Mouse (Mus musculus): ENCODE results near the gene Tmem208.

Tmem208 gene

GRCm38 (mm10) chr8:105298351-105299252 is 27.6 kb upstream of the Tmem208 start:
- DNase-seq (ENCODE audit: low read depth, low spot score), result no peak

GRCm38 (mm10) chr8:105299962-105300361 is 26.2 kb upstream of the Tmem208 start:
- no peak for DNase-seq (ENCODE audit: low read depth, low spot score)

GRCm38 (mm10) chr8:105303396-105303795 is 22.8 kb upstream of the Tmem208 start:
- DNase-seq (ENCODE audit: low read depth, low spot score), result no peak

DNA sequence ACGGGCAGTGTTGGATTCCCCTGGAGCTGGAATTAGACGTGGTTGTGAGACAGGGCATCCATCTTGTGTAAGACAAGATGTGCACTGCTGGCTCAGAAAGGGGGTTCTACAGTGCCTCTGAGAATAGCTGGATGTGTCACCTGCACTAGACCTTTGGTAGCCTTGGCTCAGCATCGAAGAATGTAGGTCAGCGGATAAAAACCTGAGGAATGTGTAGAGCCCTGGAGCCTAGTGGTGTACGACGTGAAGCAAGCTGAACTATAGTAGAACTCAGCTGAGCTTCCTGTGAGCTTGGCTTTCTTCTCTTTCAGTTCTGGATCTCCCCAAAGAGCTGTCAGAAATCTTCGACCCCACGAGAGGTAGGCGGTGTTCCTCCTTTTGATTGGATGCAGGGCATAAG is 22.3 kb upstream of the Tmem208 start:
- no peak for DNase-seq (ENCODE audit: low read depth, low spot score)

DNA sequence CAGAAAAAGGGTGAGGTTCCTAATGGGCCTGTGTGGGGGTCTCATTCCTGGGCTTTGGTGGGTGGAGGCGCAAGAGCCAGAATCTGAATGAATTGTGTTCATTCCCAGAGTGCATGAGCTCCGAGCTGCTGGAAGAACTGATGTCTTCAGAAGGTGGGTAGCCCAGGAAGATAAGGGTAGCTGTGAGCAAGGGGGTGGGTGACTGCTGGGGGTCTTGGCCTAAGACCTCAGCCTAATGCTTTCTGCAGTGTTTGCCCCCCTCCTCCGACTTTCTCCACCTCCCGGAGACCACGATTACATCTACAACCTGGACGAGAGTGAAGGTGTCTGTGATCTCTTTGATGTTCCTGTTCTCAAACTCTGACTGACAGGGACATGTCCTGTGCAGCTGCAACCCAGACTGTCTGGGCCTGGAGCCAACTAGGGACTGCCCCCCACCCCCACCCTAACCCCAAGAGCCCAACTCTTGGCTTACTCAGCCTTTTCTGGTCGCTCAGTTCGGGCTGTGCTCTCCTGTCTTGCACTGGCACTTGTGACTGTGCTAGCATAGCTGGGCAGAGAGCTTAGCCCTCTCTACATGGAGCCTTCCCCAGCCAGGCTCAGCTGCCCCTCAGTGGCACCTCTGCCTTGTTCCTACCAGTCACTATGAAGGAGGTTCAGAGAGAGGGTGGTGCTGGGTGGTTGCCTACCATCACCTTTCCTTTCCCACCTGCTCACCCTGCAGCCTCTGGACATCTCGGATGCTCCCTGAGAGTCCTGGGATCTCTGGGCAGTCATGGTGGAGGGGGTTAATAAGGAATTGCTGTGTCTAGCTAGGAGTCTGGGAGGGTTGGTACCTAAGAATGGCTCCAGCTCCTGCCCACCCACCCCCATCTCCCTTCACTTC is 21.6 kb upstream of the Tmem208 start:
- no peak for DNase-seq (ENCODE audit: low read depth, low spot score)

DNA sequence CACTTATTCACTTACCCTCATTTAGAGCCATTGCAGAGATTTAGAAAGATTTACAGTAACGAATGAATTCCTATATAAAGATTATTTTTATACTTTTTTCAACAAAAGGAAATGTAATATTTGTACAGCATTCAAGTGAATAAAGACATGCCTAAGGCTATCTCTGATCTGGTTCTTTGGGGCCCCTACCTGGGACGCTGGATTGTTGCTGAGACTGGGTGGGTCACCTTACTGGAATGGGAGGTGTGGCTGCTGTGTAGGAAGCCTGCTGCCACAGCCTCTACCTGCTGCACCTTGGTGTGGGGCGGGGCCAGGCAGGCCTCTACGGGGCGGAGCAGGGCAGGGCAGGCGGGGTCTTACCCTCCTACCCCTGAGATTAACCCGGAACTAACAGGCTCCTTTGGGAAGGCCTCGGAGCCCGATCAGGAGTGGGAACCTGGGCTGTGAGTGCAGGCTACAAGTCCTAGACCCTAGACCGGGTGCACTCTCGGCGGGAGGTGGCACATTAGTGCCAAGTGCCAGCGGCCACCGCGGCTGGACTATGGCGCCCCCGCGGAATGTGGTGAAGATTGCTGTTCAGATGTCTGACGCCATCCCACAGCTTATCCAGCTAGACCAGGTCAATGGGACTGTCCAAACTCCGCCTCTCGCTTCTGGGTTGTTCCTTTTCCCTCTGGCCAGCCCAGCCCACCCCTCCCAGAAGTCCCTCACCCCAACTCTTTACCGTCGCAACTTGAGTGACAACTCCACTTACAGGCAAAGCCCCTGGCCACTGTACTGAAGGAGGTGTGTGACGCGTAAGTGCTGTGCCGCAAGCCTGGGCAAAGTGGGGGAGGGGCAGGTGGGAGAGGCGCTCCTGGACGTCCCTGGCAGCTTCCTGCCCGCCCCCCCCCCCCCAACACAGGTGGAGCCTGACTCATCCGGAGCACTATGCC is 20.7 kb upstream of the Tmem208 start, which contains the start of gene Elmo3:
Gene Elmo3 (plus strand): TSS at position 391 of the 935 bp plus-strand sequence.
- peak; percentile 81 for DNase-seq (ENCODE audit: low read depth, low spot score)

DNA sequence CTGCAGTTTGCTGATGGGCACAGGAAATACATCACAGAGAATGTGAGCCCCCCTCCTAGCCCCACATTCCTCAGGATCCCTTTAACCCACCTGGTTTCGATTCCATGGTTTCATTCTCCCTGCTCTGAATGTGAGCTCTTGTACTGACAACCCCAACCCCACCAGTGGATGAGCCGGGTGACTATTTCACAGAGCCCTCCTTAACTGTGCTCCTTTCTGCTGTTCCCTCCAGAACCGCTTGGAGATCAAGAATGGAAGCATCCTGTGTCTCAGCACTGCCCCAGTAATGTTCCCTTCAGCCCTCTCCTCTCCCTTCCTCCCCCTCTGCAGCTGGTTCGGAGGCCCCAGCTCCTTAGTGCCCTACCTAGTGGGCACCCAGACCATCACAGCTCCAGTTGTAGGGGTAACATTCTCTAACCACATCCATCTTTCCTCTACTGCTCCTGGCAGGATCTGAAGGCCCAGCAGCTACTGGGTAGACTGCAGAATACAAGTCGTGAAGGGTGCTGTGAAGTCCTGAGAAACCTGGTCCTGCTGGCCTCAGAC is 19.9 kb upstream of the Tmem208 start:
- DNase-seq (ENCODE audit: low read depth, low spot score), result peak; percentile 36

DNA sequence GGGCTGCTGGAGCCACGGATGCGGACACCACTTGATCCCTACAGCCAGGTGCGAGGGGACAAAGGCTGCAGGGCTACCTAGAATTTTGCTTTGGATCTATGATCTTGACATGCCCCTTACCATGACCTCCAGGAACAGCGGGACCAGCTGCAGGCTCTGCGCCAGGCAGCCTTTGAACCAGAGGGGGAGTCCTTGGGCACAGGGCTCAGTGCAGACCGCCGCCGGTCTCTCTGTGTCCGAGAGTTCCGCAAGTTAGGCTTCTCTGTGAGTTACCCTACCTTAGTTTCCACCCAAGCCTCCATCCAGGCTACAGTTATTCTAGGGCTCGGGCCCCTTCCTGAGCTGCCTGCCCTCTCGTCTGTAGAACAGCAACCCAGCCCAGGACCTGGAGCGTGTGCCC is 18.5 kb upstream of the Tmem208 start:
- DNase-seq (ENCODE audit: low read depth, low spot score), result no peak

- no peak for DNase-seq (ENCODE audit: low read depth, low spot score)
Observed at GRCm38 (mm10) chr8:105308428-105308827, 17.7 kb upstream of the Tmem208 start.

DNA sequence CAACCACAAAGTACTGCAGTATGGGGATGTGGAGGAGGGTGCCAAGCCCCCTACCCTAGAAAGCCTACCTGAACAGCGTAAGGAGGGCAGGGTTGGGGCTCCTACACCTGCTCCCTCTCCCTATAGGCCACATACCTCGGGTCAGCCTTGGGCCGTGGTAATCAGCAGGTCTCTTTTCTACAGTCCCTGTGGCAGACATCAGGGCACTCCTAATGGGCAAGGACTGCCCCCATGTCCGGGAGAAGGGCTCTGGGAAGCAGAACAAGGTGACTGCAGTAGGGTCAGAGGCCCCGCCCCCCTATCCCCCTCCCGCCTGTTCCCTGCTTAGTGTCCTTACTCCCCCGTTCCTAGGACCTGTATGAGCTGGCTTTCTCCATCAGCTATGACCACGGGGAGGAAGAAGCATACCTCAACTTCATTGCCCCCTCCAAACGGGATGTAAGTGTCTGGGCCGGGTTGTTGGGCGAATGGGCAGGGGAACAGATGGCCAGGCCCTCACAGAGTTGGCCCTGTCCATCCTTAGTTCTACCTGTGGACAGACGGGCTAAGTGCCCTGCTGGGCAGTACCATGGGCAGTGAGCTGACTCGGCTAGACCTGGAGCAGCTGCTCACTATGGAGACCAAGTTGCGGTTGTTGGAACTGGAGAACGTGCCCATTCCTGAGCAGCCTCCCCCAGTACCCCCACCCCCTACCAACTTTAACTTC is 16.9 kb upstream of the Tmem208 start:
- DNase-seq (ENCODE audit: low read depth, low spot score), result no peak

- DNase-seq (ENCODE audit: low read depth, low spot score), result no peak
Observed at GRCm38 (mm10) chr8:105310118-105310517, 16.0 kb upstream of the Tmem208 start.

GRCm38 (mm10) chr8:105311718-105312117 is 14.4 kb upstream of the Tmem208 start:
- DNase-seq (ENCODE audit: low read depth, low spot score), result no peak

DNA sequence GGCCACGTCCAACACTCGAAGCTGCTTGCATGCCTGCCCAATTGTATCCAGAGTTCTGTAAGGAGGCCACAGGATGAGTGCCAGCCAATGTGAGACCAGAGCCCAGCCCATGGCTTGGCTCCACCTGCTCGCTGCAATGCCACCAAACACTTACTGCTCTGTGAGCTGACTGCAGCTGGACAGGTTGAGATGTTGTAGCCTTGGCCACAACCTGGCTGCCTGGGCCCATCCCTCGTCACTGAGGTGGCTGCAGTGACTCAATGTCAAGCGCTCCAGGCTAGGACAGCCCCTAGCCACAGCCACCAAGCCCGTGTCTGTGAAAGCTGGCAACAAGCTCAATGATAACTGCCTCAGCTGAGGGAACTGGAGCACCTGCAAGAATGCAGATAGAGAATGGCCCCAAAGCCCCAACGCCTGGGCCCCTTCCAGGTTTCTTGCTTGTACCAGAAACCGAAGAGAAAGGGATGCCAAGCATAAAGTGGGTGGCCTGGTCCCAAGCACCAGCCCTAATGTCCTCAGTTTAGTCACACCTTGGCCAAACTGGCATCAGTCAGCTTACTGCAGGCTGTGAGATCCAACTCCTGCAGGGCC is 13.2 kb upstream of the Tmem208 start:
- DNase-seq (ENCODE audit: low read depth, low spot score), result no peak

DNA sequence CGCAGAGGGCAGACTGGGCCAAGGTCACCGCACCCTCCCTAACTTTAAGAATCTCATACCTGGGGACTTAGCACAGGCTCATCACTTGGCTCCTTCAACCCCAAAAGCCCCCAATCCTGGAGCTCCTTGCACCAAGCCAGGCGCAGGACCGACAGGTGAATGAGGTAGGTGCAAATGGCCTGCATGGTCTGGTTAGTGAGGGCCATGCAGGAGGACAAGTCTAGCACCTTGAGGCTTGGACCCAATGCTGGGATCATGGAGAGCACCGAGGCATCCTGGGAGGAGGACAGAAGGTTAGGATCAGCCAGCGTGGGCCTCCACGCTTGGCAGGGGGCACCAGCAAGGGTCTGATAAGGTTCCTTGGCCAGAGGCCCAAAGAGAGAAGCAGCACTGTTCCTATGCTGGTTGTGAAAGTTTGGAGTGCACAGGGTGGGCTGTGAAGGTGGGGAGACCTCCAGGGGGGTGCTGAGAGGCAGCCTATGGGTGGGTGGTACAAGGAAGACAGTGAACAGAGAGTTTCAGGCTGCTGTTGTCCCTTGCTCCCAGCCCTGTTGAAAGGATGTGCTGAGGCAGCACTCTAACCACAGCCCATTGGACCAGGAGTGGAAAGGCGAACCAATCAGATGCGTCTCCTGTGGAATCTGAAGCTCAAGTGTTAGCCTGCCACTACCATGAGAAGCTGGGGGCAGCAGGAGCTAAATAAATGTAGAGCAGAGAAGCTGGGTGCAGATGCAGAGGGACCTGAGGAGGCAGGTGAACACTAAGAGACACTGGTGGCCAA is 12.3 kb upstream of the Tmem208 start:
- no peak for DNase-seq (ENCODE audit: low read depth, low spot score)

- DNase-seq (ENCODE audit: low read depth, low spot score), result no peak
Observed at GRCm38 (mm10) chr8:105315073-105315769, 10.9 kb upstream of the Tmem208 start.

GRCm38 (mm10) chr8:105317941-105318340 is 8.2 kb upstream of the Tmem208 start:
- DNase-seq (ENCODE audit: low read depth, low spot score), result no peak

DNA sequence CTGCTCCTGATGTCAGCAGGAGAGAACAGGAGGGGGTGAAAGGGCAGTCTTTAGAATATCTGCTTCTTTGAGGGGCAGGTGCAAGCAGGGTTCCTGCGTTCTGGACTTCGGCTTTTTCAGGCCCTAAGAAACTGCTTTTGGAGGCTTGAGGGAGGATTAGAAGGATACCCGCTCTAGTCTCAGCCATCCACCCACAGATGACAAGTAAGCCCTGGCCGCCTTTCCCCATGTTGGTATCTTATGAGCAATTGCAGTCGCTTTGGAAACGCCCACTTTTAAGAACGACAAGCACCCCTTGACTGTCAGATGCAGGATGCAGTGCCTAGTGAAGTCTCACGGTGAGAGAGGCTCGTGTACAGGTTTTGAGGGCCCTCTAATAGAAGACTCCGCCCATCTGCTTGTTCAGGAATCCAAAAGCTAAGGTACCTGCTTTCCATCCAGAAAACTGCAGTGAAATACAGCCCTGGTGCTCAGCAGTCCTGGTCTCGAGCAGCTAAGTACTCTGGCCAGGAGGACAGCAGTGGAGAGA is 7.4 kb upstream of the Tmem208 start:
- no peak for DNase-seq (ENCODE audit: low read depth, low spot score)

DNA sequence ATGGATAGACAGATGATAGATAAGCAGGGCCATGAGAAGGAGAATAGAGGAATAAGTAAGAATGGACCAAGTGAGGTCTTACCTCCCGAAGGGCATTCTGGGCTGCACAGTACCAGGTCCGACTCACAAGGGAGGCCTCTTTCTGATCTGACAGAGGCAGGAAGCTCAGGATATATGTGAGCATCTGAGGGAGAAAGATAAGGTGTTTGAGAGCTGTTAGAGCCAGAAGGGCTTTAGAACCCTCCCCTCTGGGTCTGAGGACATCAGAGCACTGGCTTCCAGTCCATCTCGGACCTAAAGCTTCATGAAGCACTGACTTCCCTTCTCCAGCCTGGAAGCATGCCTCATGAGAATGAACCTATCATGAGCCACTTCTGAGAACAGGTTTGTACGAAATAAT is 3.0 kb upstream of the Tmem208 start:
- DNase-seq (ENCODE audit: low read depth, low spot score), result no peak
